Mouse (Mus musculus): ENCODE results near the gene Aoc2. TPM values are rescaled to one million over a fixed set of nuclear protein-coding genes. Genes with fewer than 3 reads are reported as not detected.

Gene Aoc2
- total and polyA plus RNA-seq, 2 experiments = 0.46 to 1.7 TPM

DNA sequence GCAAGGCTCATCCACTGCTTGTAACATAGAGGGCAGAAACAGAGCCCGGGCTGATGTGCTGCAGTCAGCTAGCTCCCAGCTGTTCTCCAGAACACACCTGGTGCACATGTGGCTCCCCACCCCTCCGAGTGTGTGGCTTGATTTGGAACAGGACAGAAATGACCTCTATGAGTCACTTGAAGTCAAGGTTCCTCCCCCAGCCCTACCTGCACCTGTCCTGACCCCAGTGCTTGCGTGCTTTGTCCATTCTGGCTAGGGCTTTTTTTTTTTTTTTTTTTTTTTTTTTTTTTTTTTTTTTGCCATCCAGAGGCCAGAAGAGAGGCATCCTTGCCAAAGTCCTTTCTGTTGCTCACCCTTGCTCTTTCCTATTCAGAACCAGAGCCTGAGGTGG lies 26.9 kb downstream of the Aoc2 start:
- 23% methylated on average over 3 of the region's 3 CpGs for WGBS
- H3K9ac ChIP-seq (ENCODE audit: low read depth, low read length) = peak overlapping the region; percentile 40
- no peaks in the 10 kb centered on the region for H3K36me3 ChIP-seq (ENCODE audit: control insufficient read depth, insufficient read depth, low read length)
- H3K4me1 ChIP-seq (ENCODE audit: control insufficient read depth, insufficient read depth, low read length) = peaks cover 43% of the 10 kb centered on the region
- no peaks in the 10 kb centered on the region for H3K79me2 ChIP-seq (ENCODE audit: control insufficient read depth, insufficient read depth, low read length)
- no peak overlapping the region for H3K4me3 ChIP-seq (ENCODE audit: insufficient read depth, low read depth, low read length)
- H3K27me3 ChIP-seq (ENCODE audit: control insufficient read depth, insufficient read depth, low read length) = no peaks in the 10 kb centered on the region
- TF ChIP-seq CTCF (IDR thresholded peaks at IDR 0.05; ENCODE audit: low read depth, low read length) = no peak
- no peak for TF ChIP-seq POLR2A (IDR thresholded peaks at IDR 0.05; ENCODE audit: extremely low read depth, insufficient read depth, low read length)
- DNase-seq (ENCODE audit: extremely low read depth, low read depth, low spot score) = peak; percentile 96
- peak overlapping the region; percentile 93 for H3K27ac ChIP-seq (replicated peaks; ENCODE audit: insufficient read depth, low read depth, low read length)

DNA sequence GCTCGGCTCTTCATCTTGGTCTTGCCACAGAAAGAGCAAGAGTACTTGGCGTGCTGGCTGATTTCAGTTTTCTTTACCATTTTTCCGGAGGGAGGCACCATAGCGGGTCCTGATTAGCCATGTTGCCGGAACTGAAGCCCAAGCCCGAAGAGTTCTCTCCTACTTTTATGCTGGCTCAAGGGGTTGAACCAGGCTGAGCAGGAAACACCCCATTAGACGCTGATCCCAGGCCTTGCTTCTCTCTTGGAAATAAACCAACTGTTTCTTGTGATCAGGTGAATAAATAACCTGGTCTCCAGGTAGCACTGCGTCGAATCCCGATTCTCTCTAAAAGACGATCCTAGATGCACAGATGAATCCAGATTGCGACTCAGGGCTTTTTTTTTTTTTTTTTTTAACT lies 28.6 kb downstream of the Aoc2 start:
- DNase-seq (ENCODE audit: extremely low read depth, low read depth, low spot score) = peak; percentile 82
- Histone ChIP-seq H3K27me3 (ENCODE audit: control insufficient read depth, insufficient read depth, low read length) (no peaks in the 10 kb centered on the region), H3K79me2 (ENCODE audit: control insufficient read depth, insufficient read depth, low read length) (no peaks in the 10 kb centered on the region), H3K27ac (replicated peaks; ENCODE audit: insufficient read depth, low read depth, low read length) (peak overlapping the region; percentile 93), H3K36me3 (ENCODE audit: control insufficient read depth, insufficient read depth, low read length) (no peaks in the 10 kb centered on the region), H3K4me1 (ENCODE audit: control insufficient read depth, insufficient read depth, low read length) (peaks cover 43% of the 10 kb centered on the region), H3K4me3 (ENCODE audit: insufficient read depth, low read depth, low read length) (no peak overlapping the region), H3K9ac (ENCODE audit: low read depth, low read length) (peak overlapping the region; percentile 23; the same call in 1 of the 2 replicates)
- TF ChIP-seq CTCF (IDR thresholded peaks at IDR 0.05; ENCODE audit: low read depth, low read length) = no peak
- no peak for TF ChIP-seq POLR2A (IDR thresholded peaks at IDR 0.05; ENCODE audit: extremely low read depth, insufficient read depth, low read length)
- 37% methylated on average over 12 of the region's 12 CpGs for WGBS

DNA sequence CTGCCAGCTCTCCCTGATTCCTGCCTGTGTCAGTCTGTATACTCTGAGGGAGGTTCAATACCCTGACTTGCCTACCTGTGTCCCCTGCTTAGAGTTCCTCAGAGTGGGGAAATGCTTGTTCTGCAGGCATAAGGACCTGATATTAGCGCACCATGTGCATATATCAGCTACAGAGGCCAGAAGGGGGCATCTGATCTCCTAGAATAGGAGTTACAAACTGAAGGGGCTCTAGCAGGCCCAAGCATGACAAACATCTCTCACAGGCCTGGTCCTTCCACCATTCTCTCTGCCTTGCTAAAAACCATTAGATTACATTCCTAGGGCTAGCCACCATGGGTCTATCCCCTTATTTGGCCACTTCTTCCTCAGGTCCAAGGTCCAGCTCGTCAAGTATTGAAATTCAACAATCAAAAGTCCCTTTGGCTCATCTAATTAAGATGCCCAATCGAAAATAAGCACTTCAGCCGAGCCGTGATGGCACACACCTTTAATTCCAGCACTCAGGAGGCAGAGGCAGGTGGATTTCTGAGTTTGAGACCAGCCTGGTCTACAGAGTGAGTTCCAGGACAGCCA lies 29.7 kb downstream of the Aoc2 start:
- no peaks in the 10 kb centered on the region for H3K27me3 ChIP-seq (ENCODE audit: control insufficient read depth, insufficient read depth, low read length)
- WGBS = 41% methylated on average over 5 of the region's 5 CpGs
- TF ChIP-seq CTCF (IDR thresholded peaks at IDR 0.05; ENCODE audit: low read depth, low read length) (no peak), POLR2A (IDR thresholded peaks at IDR 0.05; ENCODE audit: extremely low read depth, insufficient read depth, low read length) (no peak)
- peak; percentile 70 for DNase-seq (ENCODE audit: extremely low read depth, low read depth, low spot score)
- H3K9ac ChIP-seq (ENCODE audit: low read depth, low read length) = peak overlapping the region; percentile 57
- H3K27ac ChIP-seq (replicated peaks; ENCODE audit: insufficient read depth, low read depth, low read length) = peak overlapping the region; percentile 79
- H3K79me2 ChIP-seq (ENCODE audit: control insufficient read depth, insufficient read depth, low read length) = no peaks in the 10 kb centered on the region
- no peaks in the 10 kb centered on the region for H3K36me3 ChIP-seq (ENCODE audit: control insufficient read depth, insufficient read depth, low read length)
- peaks cover 43% of the 10 kb centered on the region for H3K4me1 ChIP-seq (ENCODE audit: control insufficient read depth, insufficient read depth, low read length)
- H3K4me3 ChIP-seq (ENCODE audit: insufficient read depth, low read depth, low read length) = no peak overlapping the region

DNA sequence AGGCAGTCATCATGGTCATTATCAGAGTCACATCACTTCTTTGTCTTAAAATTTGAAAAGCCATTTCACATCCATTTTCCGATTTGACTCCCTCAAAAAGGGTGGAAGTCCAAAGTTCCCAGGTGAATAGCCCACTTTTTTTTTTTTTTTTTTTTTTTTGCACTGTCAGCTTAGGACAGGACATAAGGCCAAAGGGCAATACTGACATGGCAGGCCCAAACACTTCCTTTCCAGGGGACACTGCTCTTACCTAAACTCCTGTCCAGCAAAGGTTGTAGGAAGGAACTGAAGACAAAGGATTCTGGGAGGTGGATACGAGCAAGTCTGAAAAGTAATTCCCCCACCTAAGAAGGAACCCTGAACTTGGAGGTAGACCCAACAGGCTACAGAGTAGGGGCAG lies 31.1 kb downstream of the Aoc2 start:
- H3K9ac ChIP-seq (ENCODE audit: low read depth, low read length) = peak overlapping the region; percentile 43; the same call in 1 of the 2 replicates
- no peaks in the 10 kb centered on the region for H3K36me3 ChIP-seq (ENCODE audit: control insufficient read depth, insufficient read depth, low read length)
- no peaks in the 10 kb centered on the region for H3K79me2 ChIP-seq (ENCODE audit: control insufficient read depth, insufficient read depth, low read length)
- WGBS = 12% methylated on average over 2 of the region's 2 CpGs
- H3K4me1 ChIP-seq (ENCODE audit: control insufficient read depth, insufficient read depth, low read length) = peaks cover 51% of the 10 kb centered on the region
- DNase-seq (ENCODE audit: extremely low read depth, low read depth, low spot score) = peak; percentile 94
- peak overlapping the region; percentile 96 for H3K27ac ChIP-seq (replicated peaks; ENCODE audit: insufficient read depth, low read depth, low read length)
- no peak overlapping the region for H3K4me3 ChIP-seq (ENCODE audit: insufficient read depth, low read depth, low read length)
- no peaks in the 10 kb centered on the region for H3K27me3 ChIP-seq (ENCODE audit: control insufficient read depth, insufficient read depth, low read length)
- TF ChIP-seq CTCF (IDR thresholded peaks at IDR 0.05; ENCODE audit: low read depth, low read length) (no peak), POLR2A (IDR thresholded peaks at IDR 0.05; ENCODE audit: extremely low read depth, insufficient read depth, low read length) (no peak)

DNA sequence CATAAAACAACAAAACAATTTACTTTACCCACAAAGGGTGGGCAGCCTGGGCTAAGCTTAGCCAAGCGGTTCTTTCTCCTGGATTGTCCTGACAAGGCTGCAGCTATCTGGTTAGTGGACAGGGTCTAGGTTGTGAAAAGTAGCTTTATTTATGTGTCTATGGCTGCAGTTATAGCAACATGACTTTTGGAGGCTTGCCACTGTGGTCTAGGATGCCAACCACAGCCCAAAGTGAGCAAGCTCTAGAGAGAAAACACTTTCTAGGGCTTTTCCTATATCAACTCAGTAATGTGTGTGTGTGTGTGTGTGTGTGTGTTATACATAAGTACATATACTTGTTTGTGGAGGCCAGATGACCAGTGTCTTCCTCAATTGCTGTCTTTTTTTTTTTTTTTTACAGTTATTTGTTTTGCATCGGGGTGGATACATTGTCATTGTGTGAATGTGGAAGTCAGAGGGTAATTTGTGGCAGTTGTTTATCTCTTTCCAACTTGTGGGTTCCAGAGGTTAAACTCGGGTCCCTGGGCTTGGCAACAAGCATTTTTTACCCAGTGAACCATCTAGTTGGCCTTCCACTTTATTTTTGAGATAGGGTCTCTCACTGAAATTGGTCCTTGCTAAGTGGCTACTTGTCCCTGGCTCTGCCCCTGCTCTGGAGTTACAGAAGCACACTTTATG lies 32.8 kb downstream of the Aoc2 start:
- no peaks in the 10 kb centered on the region for H3K27me3 ChIP-seq (ENCODE audit: control insufficient read depth, insufficient read depth, low read length)
- peaks cover 45% of the 10 kb centered on the region for H3K4me1 ChIP-seq (ENCODE audit: control insufficient read depth, insufficient read depth, low read length)
- no peak for DNase-seq (ENCODE audit: extremely low read depth, low read depth, low spot score)
- no peak for TF ChIP-seq CTCF (IDR thresholded peaks at IDR 0.05; ENCODE audit: low read depth, low read length)
- TF ChIP-seq POLR2A (IDR thresholded peaks at IDR 0.05; ENCODE audit: extremely low read depth, insufficient read depth, low read length) = no peak
- H3K27ac ChIP-seq (replicated peaks; ENCODE audit: insufficient read depth, low read depth, low read length) = no peak overlapping the region
- no peak overlapping the region for H3K9ac ChIP-seq (ENCODE audit: low read depth, low read length)
- no peak overlapping the region for H3K4me3 ChIP-seq (ENCODE audit: insufficient read depth, low read depth, low read length)
- no peaks in the 10 kb centered on the region for H3K79me2 ChIP-seq (ENCODE audit: control insufficient read depth, insufficient read depth, low read length)
- no peaks in the 10 kb centered on the region for H3K36me3 ChIP-seq (ENCODE audit: control insufficient read depth, insufficient read depth, low read length)
- WGBS = 41% methylated on average over 3 of the region's 3 CpGs

DNA sequence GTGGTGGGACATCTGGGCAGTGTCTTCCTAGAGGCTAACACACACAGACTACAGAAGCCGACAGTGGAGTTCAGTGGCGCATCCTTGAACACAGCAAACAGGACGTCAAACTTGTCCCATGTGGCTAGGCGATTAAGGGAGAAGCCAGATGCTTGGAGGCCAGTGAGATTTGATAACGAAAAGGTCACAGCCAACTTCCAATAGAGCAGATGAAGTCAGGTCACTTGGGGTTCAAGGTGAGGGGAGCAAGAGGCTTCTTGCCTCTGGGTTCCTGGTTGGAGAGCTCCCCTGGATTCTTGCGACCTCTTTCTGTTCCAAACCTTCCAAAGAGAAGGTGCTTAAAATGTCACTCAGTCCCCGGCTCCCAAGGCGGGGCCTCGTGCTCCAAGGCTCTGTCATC lies 34.9 kb downstream of the Aoc2 start:
- 71% methylated on average over 9 of the region's 9 CpGs for whole genome bisulfite sequencing
- Histone ChIP-seq H3K9ac (ENCODE audit: low read depth, low read length) (no peak overlapping the region), H3K27ac (replicated peaks; ENCODE audit: insufficient read depth, low read depth, low read length) (peak overlapping the region; percentile 75; the same call in 1 of the 2 replicates), H3K36me3 (ENCODE audit: control insufficient read depth, insufficient read depth, low read length) (no peaks in the 10 kb centered on the region), H3K27me3 (ENCODE audit: control insufficient read depth, insufficient read depth, low read length) (no peaks in the 10 kb centered on the region), H3K4me1 (ENCODE audit: control insufficient read depth, insufficient read depth, low read length) (peaks cover 37% of the 10 kb centered on the region), H3K4me3 (ENCODE audit: insufficient read depth, low read depth, low read length) (no peak overlapping the region), H3K79me2 (ENCODE audit: control insufficient read depth, insufficient read depth, low read length) (no peaks in the 10 kb centered on the region)
- peak; percentile 25 for DNase-seq (ENCODE audit: extremely low read depth, low read depth, low spot score)
- TF ChIP-seq POLR2A (IDR thresholded peaks at IDR 0.05; ENCODE audit: extremely low read depth, insufficient read depth, low read length) (no peak), CTCF (IDR thresholded peaks at IDR 0.05; ENCODE audit: low read depth, low read length) (no peak)

All from liver, adult 2 months (tissue).